Mouse (Mus musculus): ENCODE measurements around the gene Rab27a. TPM values are rescaled to one million over a fixed set of nuclear protein-coding genes. Genes with fewer than 3 reads are reported as not detected.

The Rab27a gene
- polyA plus RNA-seq, 1 experiment from 2014 or later: 1.4 TPM

DNA sequence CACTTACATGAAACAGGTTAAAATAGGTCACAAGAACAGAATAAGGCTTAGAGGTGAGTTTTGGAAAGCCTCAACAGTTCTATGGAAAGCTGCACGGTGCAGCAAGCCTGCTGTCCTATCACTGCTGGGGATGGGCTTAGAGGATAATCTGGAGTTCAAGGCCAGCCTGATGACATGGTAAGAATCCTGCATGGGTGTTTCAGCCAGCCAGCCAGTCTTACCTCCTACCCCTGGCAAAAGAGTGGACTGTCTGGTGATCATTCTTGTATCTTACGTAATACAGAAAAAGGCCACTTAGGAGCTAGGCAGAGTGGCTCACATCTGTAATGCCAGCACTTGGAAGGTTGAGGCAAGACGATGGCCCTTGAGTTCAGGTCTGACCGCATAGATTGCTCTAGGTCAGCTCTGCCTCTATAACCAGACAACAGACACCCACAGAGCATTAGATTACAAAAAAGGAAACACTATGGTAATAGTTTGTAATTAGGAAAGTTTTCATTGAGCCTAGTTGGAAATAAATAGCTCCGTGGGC is 24.0 kb upstream of the Rab27a start:
- ATAC-seq (ENCODE audit: low FRiP score): no peak
- H3K27me3 ChIP-seq: no peaks in the 10 kb centered on the region
- peaks cover 60% of the 10 kb centered on the region for H3K36me3 ChIP-seq (replicated peaks)
- no peak overlapping the region for H3K27ac ChIP-seq
- no peaks in the 10 kb centered on the region for H3K9me3 ChIP-seq
- H3K9ac ChIP-seq: no peak overlapping the region
- no peak overlapping the region for H3K4me3 ChIP-seq (replicated peaks)
- H3K4me1 ChIP-seq: no peaks in the 10 kb centered on the region
- no peak overlapping the region for H3K4me2 ChIP-seq
- WGBS: 93% methylated on average over 5 of the region's 5 CpGs

DNA sequence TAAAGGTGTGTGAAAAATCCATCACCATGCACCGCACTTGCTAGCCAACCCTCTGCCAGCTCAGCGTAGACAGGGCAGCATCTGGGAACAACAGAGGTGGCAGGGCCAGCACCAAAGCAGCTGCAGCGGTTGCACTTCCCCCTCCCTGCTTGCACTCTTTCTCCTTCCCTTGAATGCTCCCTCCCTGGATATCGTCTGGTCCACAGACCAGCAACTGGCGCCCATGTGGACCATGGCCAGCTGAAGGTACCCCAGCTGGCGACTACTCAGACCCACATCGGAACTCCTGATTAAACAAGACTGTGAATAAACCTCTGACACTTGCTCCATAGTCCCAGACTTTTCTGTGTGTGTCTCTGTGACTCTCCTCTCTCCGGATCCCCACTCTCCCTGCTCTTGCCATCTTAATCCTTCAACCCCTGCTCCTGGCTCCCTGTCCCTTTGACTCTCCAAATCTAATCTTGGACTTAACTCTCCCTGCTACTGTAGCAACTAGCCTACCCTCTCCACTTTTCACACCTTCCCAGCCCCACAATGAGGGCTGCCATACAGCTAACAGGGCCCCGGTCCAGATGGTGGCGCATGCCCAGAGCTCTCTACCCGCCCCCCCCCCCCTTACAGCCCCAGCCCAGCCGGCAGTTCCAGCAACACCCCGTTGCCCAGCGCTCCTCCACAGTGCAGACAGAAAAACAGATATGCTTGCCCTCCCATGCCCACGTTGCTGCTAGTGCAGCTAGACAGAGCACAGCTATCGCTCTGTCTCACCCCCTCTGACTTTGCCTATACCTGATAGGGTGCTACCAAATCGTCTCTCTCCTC is 18.6 kb upstream of the Rab27a start:
- Histone ChIP-seq H3K9ac (0 out of 2 replicates have a peak overlapping the region, but pooled peaks have one; percentile 29), H3K27ac (peak overlapping the region; percentile 63)

DNA sequence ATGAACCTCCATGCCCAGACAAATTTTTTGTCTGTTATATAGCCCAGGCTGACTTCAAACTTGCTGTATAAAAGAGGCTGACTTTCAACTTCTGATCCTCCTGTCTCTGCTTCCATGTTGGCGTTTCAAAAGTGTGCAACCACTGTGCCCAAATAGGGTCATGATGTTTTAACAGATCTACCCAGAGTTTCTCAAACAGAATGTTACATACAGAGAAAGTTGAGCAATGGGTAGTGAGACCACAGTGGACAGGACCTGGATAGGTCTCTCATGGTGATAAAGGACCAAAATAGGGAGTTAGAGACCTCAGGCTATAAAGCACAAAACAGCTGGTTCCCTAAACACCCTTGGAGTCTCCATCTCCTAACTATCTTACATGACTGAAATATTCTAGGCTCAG is 14.2 kb upstream of the Rab27a start:
- Histone ChIP-seq H3K27ac (no peak overlapping the region), H3K4me3 (replicated peaks) (no peak overlapping the region), H3K9me3 (0 out of 2 replicates have a peak, but pooled peaks cover 3% of the 10 kb centered on the region), H3K4me2 (no peak overlapping the region), H3K9ac (no peak overlapping the region), H3K27me3 (no peaks in the 10 kb centered on the region), H3K36me3 (replicated peaks) (peaks cover 34% of the 10 kb centered on the region), H3K4me1 (peaks cover 8% of the 10 kb centered on the region)
- WGBS: 83% methylated on average over 1 of the region's 1 CpGs
- ATAC-seq (ENCODE audit: low FRiP score): no peak

More for the DNA sequence above, 18.6 kb upstream of the Rab27a start:
- Histone ChIP-seq H3K36me3 (replicated peaks) (peaks cover 21% of the 10 kb centered on the region), H3K4me1 (peaks cover 8% of the 10 kb centered on the region), H3K4me2 (peak overlapping the region; percentile 22; the same call in 1 of the 2 replicates), H3K27me3 (no peaks in the 10 kb centered on the region), H3K9me3 (no peaks in the 10 kb centered on the region), H3K4me3 (replicated peaks) (no peak overlapping the region)
- ATAC-seq (ENCODE audit: low FRiP score): peak; percentile 75; the same call in 1 of the 2 replicates
- 22% methylated on average over 16 of the region's 17 CpGs for WGBS

DNA sequence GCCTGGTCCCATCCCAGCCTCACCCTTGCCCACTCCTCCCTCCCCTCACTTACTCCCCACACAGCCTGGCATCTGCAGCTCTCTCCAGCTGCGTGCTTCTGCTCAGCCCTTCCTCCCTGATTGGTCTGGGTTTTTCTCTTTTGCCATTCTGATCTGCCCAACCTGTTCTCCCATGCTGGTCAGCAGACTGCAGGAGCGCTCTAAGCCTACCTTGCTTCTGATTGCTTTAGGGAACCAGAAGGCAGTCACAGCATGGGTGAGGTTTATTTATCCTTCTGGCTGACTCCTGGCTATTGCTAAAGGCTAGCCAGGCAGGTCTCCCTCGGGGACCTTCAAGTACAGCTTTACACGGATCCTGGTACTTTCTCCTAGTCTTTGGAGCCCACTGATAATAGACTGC is 13.2 kb upstream of the Rab27a start:
- peaks cover 36% of the 10 kb centered on the region for H3K36me3 ChIP-seq (replicated peaks)
- no peak overlapping the region for H3K4me3 ChIP-seq (replicated peaks)
- H3K27ac ChIP-seq: no peak overlapping the region
- no peak overlapping the region for H3K9ac ChIP-seq
- H3K27me3 ChIP-seq: no peaks in the 10 kb centered on the region
- 79% methylated on average over 4 of the region's 4 CpGs for whole genome bisulfite sequencing
- ATAC-seq (ENCODE audit: low FRiP score): no peak
- H3K4me1 ChIP-seq: peaks cover 1% of the 10 kb centered on the region
- H3K9me3 ChIP-seq: 0 out of 2 replicates have a peak, but pooled peaks cover 3% of the 10 kb centered on the region
- H3K4me2 ChIP-seq: no peak overlapping the region

DNA sequence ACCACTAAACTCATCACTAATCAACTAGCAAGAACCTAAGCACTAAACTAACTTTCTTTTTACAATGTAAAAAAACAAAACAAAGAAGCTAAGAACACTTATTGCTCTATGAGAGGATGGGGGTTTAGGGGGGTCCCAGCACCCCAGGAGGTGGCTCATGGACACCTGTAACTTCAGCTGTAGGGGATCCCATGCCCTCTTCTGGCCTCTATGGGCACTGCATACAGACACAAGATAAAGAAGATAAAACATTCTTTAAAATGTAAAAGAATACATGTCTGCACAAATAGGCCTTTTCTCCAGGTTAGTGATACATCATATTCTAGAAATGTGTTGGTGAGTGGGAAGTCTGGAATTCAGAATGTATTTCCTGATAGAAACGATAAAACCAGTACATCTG is 11.2 kb upstream of the Rab27a start:
- no peak for ATAC-seq (ENCODE audit: low FRiP score)
- no peak overlapping the region for H3K4me2 ChIP-seq
- H3K4me1 ChIP-seq: peaks cover under 1% of the 10 kb centered on the region
- H3K4me3 ChIP-seq (replicated peaks): no peak overlapping the region
- peaks cover 32% of the 10 kb centered on the region for H3K36me3 ChIP-seq (replicated peaks)
- H3K27me3 ChIP-seq: no peaks in the 10 kb centered on the region
- H3K27ac ChIP-seq: no peak overlapping the region
- 0 out of 2 replicates have a peak, but pooled peaks cover 3% of the 10 kb centered on the region for H3K9me3 ChIP-seq
- no peak overlapping the region for H3K9ac ChIP-seq
- WGBS: 90% methylated on average over 1 of the region's 1 CpGs

DNA sequence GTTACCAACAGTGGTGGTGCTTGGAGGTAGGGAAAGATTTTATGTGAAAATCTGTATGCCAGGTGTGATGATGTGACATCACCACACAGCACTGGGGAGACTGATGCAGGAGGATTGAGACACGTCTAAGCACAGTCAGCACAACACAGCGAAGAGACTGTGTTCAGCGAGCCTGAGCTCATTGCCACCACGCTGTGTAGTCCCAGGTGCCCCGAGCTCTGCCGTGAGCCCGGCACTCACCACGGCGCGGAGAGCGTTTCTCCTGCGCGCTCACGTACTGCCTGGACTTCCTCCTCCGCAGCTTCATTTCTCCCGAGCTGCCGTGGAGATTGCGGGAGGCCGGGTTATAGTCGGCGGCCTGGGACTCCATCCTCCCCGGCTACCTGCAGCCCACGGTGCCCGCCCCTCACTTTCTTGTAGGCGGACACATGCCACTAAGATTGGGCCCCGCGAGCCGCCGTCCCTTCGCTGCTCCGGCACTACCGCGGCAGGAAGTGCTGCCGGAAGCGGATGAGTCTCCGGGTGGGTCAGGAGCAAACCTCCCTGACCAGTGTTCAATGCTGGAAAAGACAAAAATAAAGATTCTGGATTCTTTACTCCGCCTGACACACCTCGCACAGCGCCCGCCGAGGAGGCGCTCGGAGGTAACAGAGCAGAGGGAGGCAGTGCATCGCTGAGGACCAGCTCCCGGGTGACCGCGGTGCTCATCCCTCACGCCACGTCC is 5.3 kb upstream of the Rab27a start:
- Histone ChIP-seq H3K27ac (peak overlapping the region; percentile 80), H3K9me3 (no peaks in the 10 kb centered on the region), H3K36me3 (replicated peaks) (0 out of 2 replicates have a peak, but pooled peaks cover 2% of the 10 kb centered on the region), H3K4me2 (peak overlapping the region; percentile 73), H3K4me1 (peaks cover 20% of the 10 kb centered on the region), H3K9ac (peak overlapping the region; percentile 79), H3K4me3 (replicated peaks) (peak overlapping the region; percentile 65), H3K27me3 (0 out of 2 replicates have a peak, but pooled peaks cover 3% of the 10 kb centered on the region)
- WGBS: under 1% methylated on average over 49 of the region's 49 CpGs
- ATAC-seq (ENCODE audit: low FRiP score): peak; percentile 91

DNA sequence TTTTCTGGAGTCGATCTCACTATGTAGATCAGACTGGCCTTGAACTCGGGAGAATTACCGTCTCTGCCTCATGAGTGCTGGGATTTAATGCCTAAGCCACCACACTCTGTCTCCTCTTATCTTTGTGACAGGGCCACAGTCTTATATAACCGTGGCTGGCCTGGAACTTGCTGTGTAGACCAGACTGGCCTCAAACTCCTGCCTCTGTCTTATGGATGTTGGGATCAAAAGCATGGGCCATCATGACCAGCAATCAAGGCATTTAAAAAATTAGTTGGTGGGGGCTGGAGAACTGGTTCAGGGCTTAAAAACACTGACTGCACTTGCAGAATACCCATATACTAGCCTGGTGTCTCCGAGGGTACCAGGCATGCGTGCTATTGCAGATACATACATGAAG is 4.6 kb upstream of the Rab27a start, which contains the start of gene Pigb:
Gene Pigb (minus strand): TSS at position 299 of the 400 bp plus-strand sequence.
- WGBS: 29% methylated on average over 6 of the region's 6 CpGs
- ATAC-seq (ENCODE audit: low FRiP score): 0 out of 2 replicates have a peak, but pooled peaks have one; percentile 25

DNA sequence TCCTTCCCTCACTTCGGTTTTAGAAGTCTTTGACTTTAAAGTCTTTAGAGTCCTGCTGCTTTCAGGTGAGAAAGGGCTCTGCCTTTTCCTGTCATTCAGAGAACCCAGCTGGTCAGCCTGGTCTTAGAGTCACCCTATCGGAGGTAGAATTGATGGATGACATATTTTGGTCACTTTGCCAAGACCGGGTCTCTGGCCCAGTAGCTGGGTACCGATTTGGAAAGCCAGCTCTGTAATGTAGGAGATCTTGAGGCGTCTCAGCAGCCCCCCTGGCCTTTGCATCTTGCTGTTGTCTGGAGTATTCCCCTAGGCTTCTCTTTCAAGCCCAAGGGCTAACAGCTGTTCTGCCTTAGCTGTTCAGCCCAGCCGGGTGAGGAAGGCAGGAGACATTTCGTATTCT is 550 bp downstream of the Rab27a start:
- Histone ChIP-seq H3K4me2 (peak overlapping the region; percentile 81), H3K36me3 (replicated peaks) (no peaks in the 10 kb centered on the region), H3K4me3 (replicated peaks) (peak overlapping the region; percentile 40), H3K9ac (peak overlapping the region; percentile 58), H3K27ac (no peak overlapping the region), H3K27me3 (peaks cover 15% of the 10 kb centered on the region; the same call in 1 of the 2 replicates), H3K4me1 (peaks cover 26% of the 10 kb centered on the region), H3K9me3 (no peaks in the 10 kb centered on the region)
- 17% methylated on average over 7 of the region's 7 CpGs for WGBS
- ATAC-seq (ENCODE audit: low FRiP score): no peak

More for the DNA sequence above, 4.6 kb upstream of the Rab27a start, which contains the start of gene Pigb:
- Histone ChIP-seq H3K27me3 (peaks cover 8% of the 10 kb centered on the region; the same call in 1 of the 2 replicates), H3K36me3 (replicated peaks) (0 out of 2 replicates have a peak, but pooled peaks cover 2% of the 10 kb centered on the region), H3K4me2 (peak within 1 kb of the TSS; percentile 73), H3K9me3 (no peaks in the 10 kb centered on the region), H3K9ac (peak within 1 kb of the TSS; percentile 79), H3K27ac (peak within 1 kb of the TSS; percentile 80), H3K4me3 (replicated peaks) (peak within 1 kb of the TSS; percentile 65), H3K4me1 (peaks cover 27% of the 10 kb centered on the region)

DNA sequence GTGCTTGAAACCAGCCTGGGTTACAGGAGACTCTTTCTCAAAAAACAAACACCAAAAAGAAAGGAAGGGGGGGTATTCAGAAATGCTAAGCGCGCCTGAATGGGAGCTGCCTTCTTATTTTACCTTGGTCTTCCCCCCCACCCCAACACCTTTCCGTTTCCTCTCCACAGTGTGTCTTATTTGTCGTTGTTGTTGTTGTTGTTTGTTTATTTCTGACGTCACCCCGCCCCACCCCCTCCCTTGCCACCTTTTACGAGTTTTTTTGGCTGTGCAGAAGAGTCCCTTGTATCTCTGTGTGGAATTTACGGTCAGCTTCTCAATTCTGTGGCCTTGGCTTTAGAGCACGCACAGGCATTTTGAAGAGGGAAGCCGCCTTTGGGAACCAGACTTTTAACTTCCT is 1.1 kb downstream of the Rab27a start:
- Histone ChIP-seq H3K9me3 (no peaks in the 10 kb centered on the region), H3K4me2 (no peak overlapping the region), H3K9ac (no peak overlapping the region), H3K4me3 (replicated peaks) (no peak overlapping the region), H3K27ac (no peak overlapping the region), H3K27me3 (peaks cover 15% of the 10 kb centered on the region; the same call in 1 of the 2 replicates), H3K4me1 (peaks cover 21% of the 10 kb centered on the region), H3K36me3 (replicated peaks) (no peaks in the 10 kb centered on the region)
- no peak for ATAC-seq (ENCODE audit: low FRiP score)
- 79% methylated on average over 10 of the region's 10 CpGs for WGBS

DNA sequence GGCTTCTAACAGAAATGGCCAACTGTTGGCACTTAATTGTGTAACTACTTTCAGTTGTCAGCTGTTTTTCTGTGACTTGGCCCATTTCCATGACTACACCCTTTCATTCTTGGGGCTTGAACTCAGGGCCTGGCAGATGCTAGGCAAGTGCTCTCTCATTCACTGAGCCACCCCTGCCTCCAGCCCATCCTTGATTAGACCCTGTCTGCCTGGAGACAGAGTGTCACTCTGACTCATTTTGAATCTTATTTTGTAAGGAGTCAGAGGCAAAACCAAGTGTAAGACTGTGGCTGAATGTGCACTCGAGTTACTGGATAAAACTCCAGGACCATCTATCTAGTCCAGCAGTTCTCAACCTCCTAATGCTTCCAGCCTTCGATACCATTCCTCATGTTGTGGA is 3.3 kb downstream of the Rab27a start:
- Histone ChIP-seq H3K27me3 (peaks cover 15% of the 10 kb centered on the region; the same call in 1 of the 2 replicates), H3K9me3 (no peaks in the 10 kb centered on the region), H3K4me1 (peaks cover 19% of the 10 kb centered on the region), H3K4me3 (replicated peaks) (no peak overlapping the region), H3K4me2 (no peak overlapping the region), H3K9ac (no peak overlapping the region), H3K27ac (no peak overlapping the region), H3K36me3 (replicated peaks) (no peaks in the 10 kb centered on the region)
- no peak for ATAC-seq (ENCODE audit: low FRiP score)
- 86% methylated on average over 2 of the region's 2 CpGs for WGBS

DNA sequence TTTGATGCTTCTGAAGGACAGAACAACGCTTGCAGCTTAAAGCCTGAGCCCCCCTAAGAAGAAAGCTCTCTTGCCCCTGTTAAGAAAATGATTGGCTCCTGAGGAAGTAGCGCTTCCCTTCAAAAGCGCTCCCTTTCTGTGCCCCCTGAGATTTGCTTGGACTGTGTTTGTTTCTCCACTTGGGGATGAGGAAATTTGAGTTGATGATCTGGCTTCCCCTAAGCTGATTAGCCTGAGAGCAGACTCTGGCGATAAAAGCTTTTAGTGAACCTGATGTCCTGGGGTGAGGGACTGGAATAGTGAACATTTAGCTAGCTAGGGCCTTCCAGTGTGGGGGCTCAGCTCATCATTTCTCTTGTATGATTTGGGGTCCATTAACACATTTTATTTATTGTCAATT is 4.3 kb downstream of the Rab27a start:
- no peak overlapping the region for H3K4me2 ChIP-seq
- WGBS: 4% methylated on average over 4 of the region's 4 CpGs
- H3K27ac ChIP-seq: no peak overlapping the region
- H3K9me3 ChIP-seq: no peaks in the 10 kb centered on the region
- peaks cover 19% of the 10 kb centered on the region for H3K4me1 ChIP-seq
- no peaks in the 10 kb centered on the region for H3K36me3 ChIP-seq (replicated peaks)
- H3K9ac ChIP-seq: no peak overlapping the region; the same call in 1 of the 2 replicates
- no peak for ATAC-seq (ENCODE audit: low FRiP score)
- no peak overlapping the region for H3K4me3 ChIP-seq (replicated peaks)
- peaks cover 15% of the 10 kb centered on the region; the same call in 1 of the 2 replicates for H3K27me3 ChIP-seq

DNA sequence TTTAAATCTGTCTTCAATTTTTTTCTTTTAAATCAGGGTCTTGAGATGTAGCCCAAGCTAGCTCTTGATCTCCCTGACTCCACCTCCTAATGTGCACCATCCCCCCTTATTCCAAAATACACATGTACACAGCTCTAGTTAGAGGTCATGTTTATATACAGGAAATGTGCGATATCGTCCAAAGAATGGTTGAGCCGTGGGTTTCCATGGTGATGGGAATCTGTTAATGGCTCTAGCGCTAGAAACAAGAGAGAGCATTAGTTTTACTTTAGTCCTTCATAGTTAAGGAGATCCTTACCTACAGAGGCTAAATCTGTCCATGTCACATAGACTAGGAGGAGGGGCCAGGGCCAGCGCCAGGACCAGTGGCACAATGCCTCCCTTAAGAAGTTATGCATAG is 5.2 kb downstream of the Rab27a start:
- no peak overlapping the region for H3K27ac ChIP-seq
- no peaks in the 10 kb centered on the region for H3K36me3 ChIP-seq (replicated peaks)
- ATAC-seq (ENCODE audit: low FRiP score): no peak
- peaks cover 9% of the 10 kb centered on the region; the same call in 1 of the 2 replicates for H3K27me3 ChIP-seq
- H3K4me1 ChIP-seq: peaks cover 12% of the 10 kb centered on the region
- no peak overlapping the region for H3K9ac ChIP-seq
- H3K4me3 ChIP-seq (replicated peaks): no peak overlapping the region
- no peaks in the 10 kb centered on the region for H3K9me3 ChIP-seq
- no peak overlapping the region for H3K4me2 ChIP-seq
- WGBS: 63% methylated on average over 5 of the region's 5 CpGs

Data from forebrain, embryonic 12.5 days (tissue).